Mouse (Mus musculus) liver, embryonic 14.5 days (tissue): ENCODE measurements around the gene Coro1a. TPM values are rescaled to one million over a fixed set of nuclear protein-coding genes. Genes with fewer than 3 reads are reported as not detected.
A peak's percentile ranks its signal among the peaks of the same experiment; 100 is the strongest.

ENCODE experiments used
- ATAC-seq: fragments of 200-750 bp; cut with Nextera tagmentation; 2 replicates; pipeline ENCODE4 v1.8.0; 2017; ENCODE audit warnings: moderate number of reproducible peaks, mild to moderate bottlenecking, moderate library complexity; ENCODE audit not compliant: insufficient read depth
- DNase-seq, 3 experiments: peaks; one replicate each; pipeline ENCODE4 v3.0.0-alpha.2; 2012 to 2013; ENCODE audit warnings: low read depth in 3 of 3, low spot score in 3 of 3
- H3K27ac ChIP-seq: fragments of 300-500 bp; sonication (generic); 2 replicates; pipeline ENCODE4 v1.5.1; 2014; ENCODE audit warnings: moderate library complexity, mild to moderate bottlenecking, control low read depth, inconsistent platforms
- H3K27me3 ChIP-seq: fragments of 300-500 bp; sonication (generic); 2 replicates; pipeline ENCODE4 v1.6.1; 2014; ENCODE audit warnings: mild to moderate bottlenecking, low read length, moderate library complexity; ENCODE audit not compliant: control insufficient read depth, insufficient read depth
- H3K36me3 ChIP-seq: fragments of 300-500 bp; sonication (generic); replicated peaks from 2 replicates; pipeline ENCODE4 v1.6.1; 2014; ENCODE audit warnings: low read depth; ENCODE audit not compliant: control insufficient read depth, insufficient read depth
- H3K4me1 ChIP-seq, 2 experiments: fragments of 200-500 bp in 1 of 2; fragments of 300-500 bp in 1 of 2; sonication (generic) in 1 of 2; replicated peaks; 2 replicates each; pipeline ENCODE4 v1.6.1; 2012 to 2014; ENCODE audit warnings: antibody characterized with exemption in 1 of 2, inconsistent platforms in 1 of 2, low read length in 1 of 2; ENCODE audit not compliant: control insufficient read depth in 2 of 2, insufficient read depth in 2 of 2
- H3K4me2 ChIP-seq: fragments of 300-500 bp; sonication (generic); 2 replicates; pipeline ENCODE4 v1.6.1; 2014; ENCODE audit warnings: low read depth, mild to moderate bottlenecking, control low read depth, moderate library complexity
- H3K4me3 ChIP-seq, 2 experiments: fragments of 200-500 bp in 1 of 2; fragments of 300-500 bp in 1 of 2; sonication (generic) in 1 of 2; 2 replicates each; pipeline ENCODE4 v1.5.1; 2012 to 2014; ENCODE audit warnings: low read depth in 2 of 2, low read length in 2 of 2, mild to moderate bottlenecking in 2 of 2, control low read depth in 1 of 2, inconsistent platforms in 1 of 2, moderate library complexity in 1 of 2; ENCODE audit not compliant: insufficient read depth in 1 of 2
- H3K9ac ChIP-seq: fragments of 300-500 bp; sonication (generic); replicated peaks from 2 replicates; pipeline ENCODE4 v1.6.1; 2014; ENCODE audit warnings: mild to moderate bottlenecking, control low read depth, moderate library complexity
- H3K9me3 ChIP-seq: fragments of 300-500 bp; sonication (generic); 2 replicates; pipeline ENCODE4 v1.6.1; 2016; ENCODE audit warnings: low read length, mixed read lengths; ENCODE audit not compliant: control insufficient read depth
- CTCF ChIP-seq: IDR thresholded peaks from 2 replicates; pipeline ENCODE4 v1.5.1; 2016; ENCODE audit warnings: antibody characterized with exemption, low read depth, control low read depth
- EP300 ChIP-seq: IDR thresholded peaks from 2 replicates; pipeline ENCODE4 v1.6.1; 2016; ENCODE audit warnings: antibody characterized with exemption, low read depth
- WGBS: fragments of 180-500 bp; shearing (Covaris S2); extraction: QIAGEN DNeasy Blood & Tissue Kit; methylation state at CpG from one replicate; pipeline ENCODE4 v1.1.7; 2014; ENCODE audit not compliant: insufficient replicate concordance; 5-methylcytosine and 5-hydroxymethylcytosine counted together
- polyA plus RNA-seq, 2 experiments: library from polyadenylated mRNA; depleted of rRNA in 1 of 2; stranded (reverse) in 1 of 2; unstranded in 1 of 2; fragments of >200 nt; fragmentation: Nextera tagmentation in 1 of 2; extraction: Ambion mirVana in 1 of 2; gene quantifications; 2 replicates each; pipeline versions ENCODE4 v1.2.1 to v1.2.3; 2012 to 2014

Coro1a gene
- polyA plus RNA-seq, 2 experiments: 52.5 to 81.5 TPM

DNA sequence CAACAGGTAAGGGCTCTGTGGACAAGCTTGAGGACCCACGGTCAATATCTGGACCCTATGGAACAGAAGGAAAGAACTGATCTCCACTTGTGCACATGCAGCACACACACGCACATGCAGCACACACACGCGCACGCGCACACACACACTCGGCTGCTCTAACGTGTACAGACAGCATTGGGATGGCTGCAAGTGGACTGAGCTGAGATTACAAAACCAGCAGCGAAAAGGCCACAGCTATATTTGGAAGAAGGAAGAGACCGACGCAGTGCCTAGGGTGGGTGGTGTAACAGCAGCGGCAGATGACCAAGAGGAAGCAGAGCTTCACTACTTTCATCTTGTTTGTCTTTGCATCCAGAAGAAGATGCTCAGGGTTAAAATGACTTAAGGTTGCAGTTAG, 38.5 kb upstream of the Coro1a start:
- ATAC-seq: 0 out of 2 replicates have a peak, but pooled peaks have one; percentile 34
- Histone ChIP-seq H3K27me3 (no peaks in the 10 kb centered on the region), H3K4me2 (peak overlapping the region; percentile 51), H3K4me1 (peaks cover 0 to 11% of the 10 kb centered on the region in 2 experiments; a peak in 2 of 4 replicates), H3K9me3 (no peaks in the 10 kb centered on the region), H3K4me3 (peak overlapping the region; percentile 6 to 21; a peak in 3 of 4 replicates), H3K27ac (peak overlapping the region; percentile 29), H3K36me3 (no peaks in the 10 kb centered on the region), H3K9ac (no peak overlapping the region)
- WGBS: 31% methylated on average over 12 of the region's 12 CpGs
- TF ChIP-seq CTCF (no peak), EP300 (no peak)
- DNase-seq: no peak

DNA sequence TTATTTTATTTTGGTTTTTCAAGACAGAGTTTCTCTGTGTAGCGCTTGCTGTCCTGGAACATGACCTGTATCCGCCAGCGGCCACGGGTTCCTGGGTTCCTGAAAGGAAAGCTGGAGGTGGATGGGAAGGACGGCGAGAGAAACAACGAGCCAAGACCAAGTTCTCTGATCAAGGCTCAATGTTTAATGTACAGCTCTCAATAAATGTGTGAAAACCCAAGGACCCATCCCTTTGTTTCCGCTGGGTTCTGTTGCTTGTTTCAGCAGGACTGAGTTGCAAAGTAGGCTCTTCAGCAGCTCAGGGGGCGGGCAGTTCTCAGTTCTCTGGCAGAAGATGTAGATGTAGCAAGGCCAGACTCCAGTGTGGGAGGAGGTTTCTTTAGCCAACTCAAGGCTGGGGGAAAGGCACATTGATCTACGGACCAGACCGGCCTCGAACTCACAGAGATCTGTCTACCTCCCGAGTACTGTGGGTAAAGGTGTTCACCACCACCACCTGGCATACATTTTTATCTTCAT, 34.4 kb upstream of the Coro1a start:
- Histone ChIP-seq H3K27ac (no peak overlapping the region), H3K27me3 (no peaks in the 10 kb centered on the region), H3K4me3 (no peak overlapping the region), H3K4me1 (peaks cover 0 to 4% of the 10 kb centered on the region in 2 experiments; a peak in 1 of 4 replicates), H3K9me3 (no peaks in the 10 kb centered on the region), H3K9ac (no peak overlapping the region), H3K36me3 (no peaks in the 10 kb centered on the region), H3K4me2 (no peak overlapping the region)
- no peak for ATAC-seq
- no peak for TF ChIP-seq CTCF
- no peak for TF ChIP-seq EP300
- DNase-seq: no peak
- WGBS: 76% methylated on average over 13 of the region's 13 CpGs

DNA sequence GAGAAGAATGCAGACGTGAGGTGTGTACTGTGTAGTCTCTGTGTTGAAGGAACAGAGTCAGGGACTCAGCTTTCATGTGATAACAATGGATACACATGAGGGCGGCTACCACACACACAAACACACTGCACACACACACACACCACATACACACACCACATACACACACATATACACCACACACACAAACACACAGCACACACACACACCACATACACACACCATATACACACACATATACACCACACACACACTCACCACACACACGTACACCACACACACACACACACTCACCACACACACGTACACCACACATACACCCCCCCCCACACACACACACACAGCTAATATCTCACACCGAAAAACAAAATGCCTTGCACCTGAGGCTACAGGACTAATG, 33.9 kb upstream of the Coro1a start:
- no peak overlapping the region for H3K27ac ChIP-seq
- H3K4me3 ChIP-seq: no peak overlapping the region
- 0 out of 4 replicates have a peak, but pooled peaks cover 0 to under 1% of the 10 kb centered on the region in 2 experiments for H3K4me1 ChIP-seq
- no peak for ATAC-seq
- no peak for TF ChIP-seq EP300
- TF ChIP-seq CTCF: no peak
- no peak overlapping the region for H3K4me2 ChIP-seq
- DNase-seq: no peak
- H3K36me3 ChIP-seq: no peaks in the 10 kb centered on the region
- no peaks in the 10 kb centered on the region for H3K27me3 ChIP-seq
- 65% methylated on average over 5 of the region's 5 CpGs for WGBS
- H3K9ac ChIP-seq: no peak overlapping the region
- H3K9me3 ChIP-seq: no peaks in the 10 kb centered on the region

DNA sequence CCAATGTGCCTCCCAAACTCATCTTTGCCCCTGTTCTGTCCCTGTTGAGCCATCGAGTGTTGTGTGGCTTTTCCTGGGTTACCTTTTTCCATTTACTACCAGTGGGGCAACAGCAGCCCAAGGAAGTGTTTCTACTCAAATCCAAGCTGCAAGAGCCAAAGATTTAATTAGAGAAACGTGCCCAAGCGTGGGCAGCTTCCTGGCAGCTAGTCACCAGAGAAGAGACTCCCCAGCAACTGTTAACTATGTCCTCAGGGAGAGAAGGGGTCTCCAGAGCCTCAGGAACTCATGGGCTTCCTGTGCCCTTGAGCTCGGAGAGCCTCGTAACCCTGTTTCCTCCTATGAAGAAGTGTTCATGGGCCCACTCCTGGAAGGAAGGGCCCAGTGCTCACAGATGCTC, 33.4 kb upstream of the Coro1a start:
- TF ChIP-seq CTCF: no peak
- TF ChIP-seq EP300: no peak
- ATAC-seq (no peak), DNase-seq (no peak)
- H3K27me3 ChIP-seq: no peaks in the 10 kb centered on the region
- H3K4me1 ChIP-seq: no peaks in the 10 kb centered on the region
- H3K9ac ChIP-seq: no peak overlapping the region
- no peaks in the 10 kb centered on the region for H3K36me3 ChIP-seq
- H3K9me3 ChIP-seq: no peaks in the 10 kb centered on the region
- H3K4me2 ChIP-seq: no peak overlapping the region
- 41% methylated on average over 5 of the region's 5 CpGs for WGBS
- H3K27ac ChIP-seq: no peak overlapping the region
- H3K4me3 ChIP-seq: no peak overlapping the region

DNA sequence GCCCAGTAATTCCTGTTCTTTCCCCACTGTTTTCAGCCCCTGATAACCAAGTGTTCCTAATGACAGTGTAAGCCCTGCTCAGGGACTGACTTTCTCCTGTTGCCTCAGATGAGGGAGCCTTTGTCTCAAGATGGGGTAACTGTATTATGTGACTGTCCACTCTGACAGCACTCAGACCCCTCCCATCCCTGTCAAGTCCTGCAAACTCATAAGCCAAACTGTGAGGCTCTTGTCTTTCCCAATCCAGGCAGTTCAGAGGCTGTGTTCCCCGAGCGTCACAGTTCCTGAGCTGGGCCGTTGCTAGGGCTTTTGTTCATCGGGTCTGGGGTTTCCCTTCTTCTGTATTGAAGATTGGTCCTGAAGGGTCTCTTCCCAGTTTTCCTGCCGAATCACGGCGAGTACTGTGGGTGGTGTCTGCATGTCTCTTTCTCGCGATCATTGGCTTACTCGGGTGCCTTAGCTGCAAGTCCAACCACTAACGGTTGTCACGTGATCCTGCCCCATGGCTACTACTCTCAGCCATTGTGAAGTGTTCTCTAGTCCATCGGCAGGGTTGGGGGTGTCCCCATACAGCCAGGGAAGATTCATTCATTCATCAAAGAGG, 32.6 kb upstream of the Coro1a start:
- no peak overlapping the region for H3K4me2 ChIP-seq
- WGBS: 66% methylated on average over 13 of the region's 13 CpGs
- no peaks in the 10 kb centered on the region for H3K27me3 ChIP-seq
- H3K9ac ChIP-seq: no peak overlapping the region
- DNase-seq: no peak
- H3K36me3 ChIP-seq: no peaks in the 10 kb centered on the region
- no peaks in the 10 kb centered on the region for H3K9me3 ChIP-seq
- no peak overlapping the region for H3K27ac ChIP-seq
- no peak overlapping the region for H3K4me3 ChIP-seq
- no peak for ATAC-seq
- no peaks in the 10 kb centered on the region for H3K4me1 ChIP-seq
- TF ChIP-seq CTCF (no peak), EP300 (no peak)
